Mouse (Mus musculus) hindbrain, embryonic 15.5 days (tissue): Measurements from ENCODE around the gene Adcy5. TPM values are rescaled to one million over a fixed set of nuclear protein-coding genes. Genes with fewer than 3 reads are reported as not detected.

Experiments used
- polyA plus RNA-seq: library from polyadenylated mRNA; unstranded; fragments of >200 nt; fragmentation: Nextera tagmentation; extraction: Ambion mirVana; gene quantifications from 2 replicates; pipeline ENCODE4 v1.2.1, GENCODE M21; 2015

Adcy5 gene
- polyA plus RNA-seq, 1 experiment from 2014 or later = 7.6 TPM

Other genes with a start within 250 kb of the Adcy5 start
- 50.9 and 55.2 TPM in 2 replicates for gene Hacd2, start 132.4 kb upstream of the Adcy5 start, polyA plus RNA-seq
- gene Sec22a, start 209.0 kb downstream of the Adcy5 start, polyA plus RNA-seq = 38.5 and 40.1 TPM in 2 replicates